Mouse (Mus musculus) gastrocnemius, adult 8-10 months (tissue): Measurements from ENCODE around the gene Trappc6b. TPM values are rescaled to one million over a fixed set of nuclear protein-coding genes. Genes with fewer than 3 reads are reported as not detected.
"Not testable (repeated sequence)": the region's sequence is repeated elsewhere in the genome, so short reads cannot be mapped to it uniquely, and the experiment has no call there.

Experiments used
- DNase-seq, 2 experiments: peaks; one replicate each; pipeline ENCODE4 v3.0.0; 2022; ENCODE audit warnings: low spot score in 2 of 2
- total RNA-seq, 4 experiments: library from RNA; stranded (reverse); gene quantifications; 2 replicates each; pipeline ENCODE4 v1.2.4; 2022

Trappc6b gene
- 10 to 100 TPM; 47.6 to 70.5 (median 62.1) TPM for total RNA-seq

GRCm38 (mm10) chr12:59060993-59061595, at the start of gene Trappc6b:
Trappc6b (minus strand) TSS chr12:59061472.
- DNase-seq = peak; percentile 54 to 76

DNA sequence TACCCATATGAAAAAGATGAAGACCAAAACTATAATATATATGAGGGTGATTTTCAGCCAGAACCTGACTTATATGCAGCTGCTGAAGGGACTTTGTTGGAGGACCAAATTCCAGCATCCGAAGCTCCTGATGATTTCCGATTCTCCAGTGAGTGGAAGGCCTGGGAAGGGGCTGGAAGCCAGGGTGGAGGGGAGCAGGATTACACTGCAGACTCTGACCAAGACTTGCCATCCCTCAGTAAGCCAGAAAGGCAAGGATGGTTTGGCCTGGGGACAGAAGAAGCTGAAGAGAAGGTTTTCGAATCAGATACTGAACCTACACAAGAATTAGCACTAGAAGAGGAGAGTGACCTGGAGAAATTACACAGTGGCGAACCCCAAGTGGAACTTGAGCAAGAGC, 46.7 kb upstream of the Trappc6b start:
- DNase-seq = no peak

GRCm38 (mm10) chr12:59106491-59106890, 45.2 kb upstream of the Trappc6b start:
- no peak for DNase-seq

DNA sequence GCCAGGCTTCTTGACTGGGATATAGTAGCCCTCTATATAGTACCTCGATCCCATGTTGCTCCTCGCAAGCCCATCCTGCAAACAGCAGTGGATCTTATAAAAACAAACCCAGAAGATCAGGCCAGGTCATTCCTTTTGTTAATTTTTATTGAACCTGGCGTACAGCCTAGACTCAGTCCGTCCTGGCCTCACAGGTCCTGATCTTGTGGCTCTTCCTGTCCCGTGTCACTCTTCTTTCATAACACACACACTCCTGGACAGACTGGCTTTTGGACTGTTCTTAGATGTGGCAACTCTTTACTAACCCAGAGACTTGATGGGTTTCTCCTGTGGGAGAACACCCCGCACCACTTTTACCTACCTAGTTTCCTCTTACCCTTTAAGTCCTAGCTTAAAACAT, 44.6 kb upstream of the Trappc6b start:
- DNase-seq = no peak

DNA sequence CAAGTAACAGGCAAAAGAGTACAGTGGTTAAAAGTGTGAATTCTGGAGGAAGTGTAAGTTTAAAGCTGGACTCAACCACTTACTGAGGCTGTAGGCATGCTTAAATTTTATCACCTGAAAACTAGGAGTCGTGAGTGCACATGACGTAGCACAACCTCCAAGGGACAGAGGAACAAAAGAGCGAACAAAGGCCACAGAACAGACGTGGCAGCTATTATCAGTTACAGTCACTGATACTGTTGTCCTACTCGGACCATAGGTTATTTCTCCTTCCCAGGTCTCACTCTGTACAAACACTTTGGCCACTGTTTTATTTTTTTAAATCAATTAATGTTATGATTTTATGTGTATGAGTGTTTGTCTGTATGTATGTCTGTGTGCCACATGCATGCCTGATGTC, 43.5 kb upstream of the Trappc6b start:
- no peak for DNase-seq

- DNase-seq = no peak
These were observed 34.1 kb upstream of the Trappc6b start, which contains the start of gene Mia2 for GRCm38 (mm10) chr12:59095104-59096025. Mia2 (plus strand) TSS chr12:59095799.

- no peak for DNase-seq
These were observed 32.3 kb upstream of the Trappc6b start for GRCm38 (mm10) chr12:59093543-59093942.

GRCm38 (mm10) chr12:59086171-59086570, 24.9 kb upstream of the Trappc6b start:
- no peak for DNase-seq

DNA sequence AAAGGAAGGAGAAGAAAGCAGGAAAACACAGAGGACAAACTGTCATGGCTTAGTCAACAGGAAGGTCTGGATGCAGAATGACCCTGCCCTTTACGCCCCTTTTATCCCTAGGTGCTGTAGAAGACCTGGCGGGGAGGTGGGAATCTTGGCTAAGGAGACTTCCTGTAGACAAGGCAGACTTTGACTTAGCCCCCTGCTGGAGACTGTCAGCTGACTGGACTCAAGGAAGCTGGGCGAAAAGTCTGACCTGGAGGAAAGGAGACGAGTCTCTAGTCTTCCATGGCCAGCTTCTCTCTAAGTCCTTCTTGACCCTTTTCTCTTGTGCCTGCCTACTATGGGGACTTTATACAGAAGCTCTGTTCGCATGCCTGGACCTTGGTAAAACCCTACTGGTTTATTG, 23.2 kb upstream of the Trappc6b start:
- DNase-seq = no peak

DNA sequence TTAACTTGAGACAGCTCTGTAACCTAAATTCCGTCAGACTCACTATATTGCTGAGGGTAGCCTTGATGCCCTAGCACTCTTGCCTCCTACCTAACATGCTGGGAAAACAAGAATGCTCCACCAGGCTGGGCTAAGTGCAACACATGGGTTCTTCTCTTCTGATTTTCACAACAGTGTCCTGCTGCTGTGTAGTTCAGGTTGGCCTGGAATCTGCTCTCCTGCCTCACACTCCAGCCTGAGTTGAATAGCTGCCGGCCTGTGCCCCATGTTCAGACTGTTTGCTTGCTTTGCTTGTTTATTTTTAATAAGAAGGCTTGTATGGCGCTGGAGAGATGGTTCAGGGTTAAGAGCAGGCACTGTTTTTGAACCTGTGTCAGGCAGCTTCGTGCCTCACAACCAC, 19.2 kb upstream of the Trappc6b start:
- no peak for DNase-seq

- DNase-seq = no peak
These were observed 16.6 kb upstream of the Trappc6b start for GRCm38 (mm10) chr12:59077883-59078282.

DNA sequence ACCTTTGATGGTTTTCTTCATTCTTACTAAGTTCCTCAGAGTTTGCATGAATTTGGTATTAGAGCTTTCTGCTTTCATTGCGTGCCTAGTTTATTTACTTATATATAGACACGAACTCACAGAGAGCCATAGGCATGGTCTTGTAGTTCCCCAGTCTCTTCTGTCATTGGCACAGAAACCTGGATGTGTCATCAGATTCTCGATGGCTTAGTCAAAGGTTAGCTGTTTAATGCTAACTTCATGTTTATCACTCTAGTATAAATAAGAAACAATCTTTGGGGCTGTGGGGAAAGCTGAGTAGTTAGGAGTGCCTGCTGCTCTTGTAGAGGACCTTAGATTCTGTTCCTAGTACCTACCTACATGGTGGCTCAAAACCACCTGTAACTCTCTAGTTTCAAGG, 15.7 kb upstream of the Trappc6b start:
- DNase-seq = no peak

DNA sequence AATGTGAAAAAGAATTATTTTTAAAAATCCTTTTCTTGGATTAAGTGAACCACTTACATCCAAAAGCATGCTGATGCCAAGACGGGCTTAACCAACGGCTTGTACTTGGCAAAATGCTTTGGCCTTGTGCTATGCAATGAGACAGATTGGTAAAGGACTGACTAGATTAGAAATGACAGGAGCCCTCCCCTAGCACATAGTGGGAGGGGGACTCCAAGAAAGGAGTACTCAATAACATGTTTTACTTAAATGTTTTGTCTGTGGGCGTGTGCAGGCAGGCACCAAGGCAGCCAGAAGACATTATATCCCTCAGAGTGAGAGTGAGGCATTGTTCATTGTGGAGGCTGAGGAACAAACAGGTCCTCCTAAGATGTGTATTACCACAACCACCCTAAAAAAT, 12.8 kb upstream of the Trappc6b start:
- no peak for DNase-seq

GRCm38 (mm10) chr12:59072286-59072685, 11.0 kb upstream of the Trappc6b start:
- DNase-seq = no peak

DNA sequence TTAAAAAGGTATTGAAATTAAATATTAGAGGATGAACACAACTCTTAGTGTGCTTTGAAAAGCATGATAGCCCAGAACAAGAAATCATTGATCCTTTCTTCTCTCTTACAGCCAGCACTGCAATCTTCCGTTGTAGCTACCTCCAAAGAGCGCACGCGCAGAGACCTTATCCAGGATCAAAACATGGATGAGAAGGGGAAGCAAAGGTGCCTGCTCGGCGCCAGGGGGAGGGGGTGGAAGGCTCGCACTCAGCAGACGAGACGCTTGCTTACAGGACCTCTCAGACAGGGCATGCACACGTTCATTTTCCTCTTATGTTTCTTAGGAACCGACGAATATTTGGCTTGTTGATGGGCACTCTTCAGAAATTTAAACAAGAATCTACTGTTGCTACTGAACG, 7.5 kb upstream of the Trappc6b start:
- DNase-seq = no peak

DNA sequence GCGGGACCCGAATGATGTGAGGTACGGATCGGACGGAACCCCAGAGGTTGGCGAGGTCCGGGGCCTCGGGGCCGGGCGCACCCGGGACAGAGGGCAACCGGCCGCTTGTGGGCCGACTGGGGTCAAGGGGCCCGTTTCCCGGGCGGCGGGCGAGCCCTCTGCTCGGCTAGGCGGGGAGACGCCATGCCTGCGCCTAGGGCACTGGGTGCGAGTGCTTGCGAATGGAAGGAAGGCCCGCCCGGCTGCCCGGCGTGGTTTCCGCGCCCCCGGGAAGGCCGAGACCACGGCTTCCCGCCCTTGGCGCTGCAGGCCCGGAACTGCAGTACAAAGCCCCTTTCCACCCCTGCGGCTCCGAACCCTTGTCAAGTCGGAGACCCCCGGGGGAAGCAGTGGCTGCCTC, 5.8 kb upstream of the Trappc6b start:
- no peak for DNase-seq

DNA sequence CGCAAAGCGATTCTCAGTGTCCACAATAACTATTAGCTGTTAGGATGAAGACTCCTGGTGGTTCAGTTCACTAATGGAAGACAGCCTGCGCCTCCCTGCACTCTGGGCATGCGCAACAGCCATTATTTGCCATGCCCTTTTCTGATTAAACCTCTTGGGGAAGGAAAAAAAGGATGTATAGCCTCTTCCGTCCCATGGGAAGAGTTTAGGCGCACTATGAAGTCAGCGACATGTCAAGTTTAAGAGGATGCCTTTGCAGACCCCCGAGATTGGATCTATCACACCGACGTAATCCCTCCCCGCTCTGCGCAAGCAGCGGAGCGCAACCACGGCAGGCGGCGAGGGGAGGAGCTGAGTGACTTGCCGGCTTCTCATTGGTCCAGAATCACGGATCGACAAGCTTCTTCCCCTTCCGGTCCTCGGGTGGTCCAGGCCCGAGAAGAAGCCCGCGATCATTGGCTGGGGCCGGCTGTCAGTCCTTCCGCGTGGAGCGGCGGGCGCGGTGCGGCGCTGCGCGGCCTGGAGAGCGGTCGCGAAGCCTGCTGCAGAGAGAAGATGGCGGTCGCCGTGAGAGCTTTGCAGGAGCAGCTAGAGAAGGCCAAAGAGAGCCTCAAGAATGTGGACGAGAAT, 5.3 kb upstream of the Trappc6b start, which contains the start of gene Pnn:
TSS of gene Pnn (plus strand) at position 437 of the 630 bp plus-strand sequence.
- peak; percentile 94 to 95 for DNase-seq

DNA sequence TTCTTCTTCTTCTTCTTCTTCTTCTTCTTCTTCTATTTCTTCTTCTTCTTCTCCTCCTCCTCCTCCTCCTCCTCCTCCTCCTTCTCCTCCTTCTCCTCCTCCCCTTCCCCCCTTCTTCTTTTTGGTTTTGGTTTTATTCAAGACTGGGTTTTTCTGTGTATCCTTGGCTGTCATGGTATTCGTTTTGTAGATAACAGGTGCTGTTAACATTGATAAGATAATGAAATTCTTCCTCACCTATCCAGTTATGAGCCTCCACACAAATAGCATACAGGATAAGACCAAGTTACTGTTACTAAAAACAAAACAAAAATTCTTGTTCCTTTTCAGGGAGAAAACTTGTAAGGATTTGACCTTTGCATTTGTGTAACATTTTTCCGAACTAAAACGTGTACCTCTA, 4.5 kb upstream of the Trappc6b start:
- no peak for DNase-seq

- DNase-seq = no peak
These were observed 3.6 kb upstream of the Trappc6b start for GRCm38 (mm10) chr12:59064837-59065236.

DNA sequence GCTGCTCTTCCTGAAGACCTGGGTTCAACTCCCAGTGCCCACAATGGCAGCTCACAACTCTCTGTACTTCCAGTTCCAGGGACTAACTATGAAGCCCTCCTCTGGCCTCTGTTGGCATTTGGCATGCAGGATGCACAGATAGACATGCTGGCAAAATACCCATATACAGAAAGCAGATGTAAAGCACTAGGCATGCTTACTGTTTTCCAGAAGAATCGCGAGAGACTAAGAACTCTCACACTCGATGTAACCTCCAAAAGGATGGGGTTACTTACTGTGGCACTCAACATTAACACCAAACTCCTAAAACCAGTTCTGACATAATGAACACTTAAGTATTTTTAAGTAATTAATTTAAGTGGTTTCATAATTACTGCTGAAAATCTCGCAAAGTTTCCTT, 950 bp downstream of the Trappc6b start:
- no peak for DNase-seq

GRCm38 (mm10) chr12:59058242-59058641, 3.0 kb downstream of the Trappc6b start:
- not testable (repeated sequence) for DNase-seq

- no peak for DNase-seq
These were observed 5.0 kb downstream of the Trappc6b start for GRCm38 (mm10) chr12:59056222-59056621.
